Mouse (Mus musculus) bone marrow, adult 2 months (tissue): Measurements from ENCODE around the gene Tmem167b.
A peak's percentile ranks its signal among the peaks of the same experiment; 100 is the strongest.

ENCODE experiments used
- CTCF ChIP-seq: fragments of 200-500 bp; IDR thresholded peaks from 2 replicates; pipeline ENCODE4 v1.5.1; 2011; ENCODE audit warnings: low read length, control low read depth; ENCODE audit not compliant: control insufficient read depth, insufficient read depth
- POLR2A ChIP-seq: fragments of 200-500 bp; IDR thresholded peaks from 2 replicates; pipeline ENCODE4 v1.6.1; 2011; ENCODE audit warnings: low read depth, mild to moderate bottlenecking, control low read depth, low read length, borderline replicate concordance; ENCODE audit not compliant: control insufficient read depth

- TF ChIP-seq CTCF: no peak
- TF ChIP-seq POLR2A: peak; percentile 100
Observed at GRCm38 (mm10) chr3:108571443-108572294, 9.4 kb upstream of the Tmem167b start, which contains the start of gene Taf13.
